8 mouse cellular contexts compared by ENCODE assay signal in genomic region chr5:114708491-114708890, GRCm38 (mm10). TPM values are rescaled to one million over a fixed set of nuclear protein-coding genes. Genes with fewer than 3 reads are reported as not detected.
A peak's percentile ranks its signal among the peaks of the same experiment; 100 is the strongest.
DNase-seq lines count a peak whose midpoint lies in the region; ATAC-seq and TF ChIP-seq lines count a peak whose summit lies in the region.

No protein-coding gene starts in this region.

- no peak for TF ChIP-seq POLR2A in CH12.LX (IDR thresholded peaks at IDR 0.05; ENCODE audit: low read depth, low read length)

- intact Hi-C loops in gastrocnemius, adult 2 months (cut with DNase I), result no loop called here

- H3K9me3 ChIP-seq in CH12.LX (replicated peaks; ENCODE audit: low read length), result no peaks in the 10 kb centered on the region
- no peaks in the 10 kb centered on the region for H3K9me3 ChIP-seq in forebrain, embryonic 13.5 days (replicated peaks)
- H3K9me3 ChIP-seq in liver, embryonic 16.5 days (replicated peaks; ENCODE audit: control insufficient read depth, low read length), result no peaks in the 10 kb centered on the region

- H3K79me2 ChIP-seq in CH12.LX (replicated peaks; ENCODE audit: control insufficient read depth, extremely low read depth, insufficient read depth, poor library complexity, severe bottlenecking), result no peaks in the 10 kb centered on the region

- in situ Hi-C loops in CH12.LX (cut with MboI; ENCODE audit: low pct_ligation_motif_present, low pct_unique_long_range_greater_than_20kb, low sequenced_read_pairs), result loop anchor here (25.0 kb wide), 1 partner anchor 204 kb away; the partner anchor contains the start of gene Oasl1

- H3K27ac ChIP-seq in gastrocnemius, adult 2 months, result no peak overlapping the region
- no peak overlapping the region for H3K27ac ChIP-seq in CH12.LX (ENCODE audit: insufficient read depth, low read depth)
- H3K27ac ChIP-seq in forebrain, embryonic 13.5 days, result no peak overlapping the region
- no peak overlapping the region for H3K27ac ChIP-seq in liver, embryonic 16.5 days (ENCODE audit: low read length)

- no peaks in the 10 kb centered on the region for H3K27me3 ChIP-seq in CH12.LX (replicated peaks)
- no peaks in the 10 kb centered on the region for H3K27me3 ChIP-seq in forebrain, embryonic 13.5 days
- H3K27me3 ChIP-seq in liver, embryonic 16.5 days (ENCODE audit: control insufficient read depth, insufficient read depth, low read depth, low read length), result no peaks in the 10 kb centered on the region

- H3K9ac ChIP-seq in CH12.LX (ENCODE audit: insufficient read depth, low read depth), result peak overlapping the region; percentile 69
- peak overlapping the region; percentile 73 for H3K9ac ChIP-seq in forebrain, embryonic 13.5 days
- peak overlapping the region; percentile 85; the same call in 1 of the 2 replicates for H3K9ac ChIP-seq in liver, embryonic 16.5 days (ENCODE audit: low read depth, low read length)

- ATAC-seq in forebrain, embryonic 13.5 days, result 0 out of 2 replicates have a peak, but pooled peaks have one; percentile 25
- no peak for ATAC-seq in liver, embryonic 16.5 days (ENCODE audit: low read depth)
- ATAC-seq in megakaryocyte progenitor cell, adult 5-6 weeks (replicated peaks; ENCODE audit: poor library complexity), result no peak

- 55% methylated on average over 15 of the region's 15 CpGs for WGBS in forebrain, embryonic 13.5 days
- 54% methylated on average over 15 of the region's 15 CpGs for WGBS in liver, embryonic 16.5 days (ENCODE audit: insufficient replicate concordance)

- no peak for TF ChIP-seq CTCF in gastrocnemius, adult 2 months (IDR thresholded peaks at IDR 0.05)
- no peak for TF ChIP-seq CTCF in CH12.LX (conservative IDR thresholded peaks at IDR 0.05 in 1 of 2, IDR thresholded peaks at IDR 0.05 in 1 of 2; ENCODE audit: low read depth in 2 of 2, low read length in 2 of 2)

- H3K36me3 ChIP-seq in CH12.LX (replicated peaks in 1 of 2; ENCODE audit: control insufficient read depth in 1 of 2, insufficient read depth in 1 of 2, low read length in 1 of 2), result peaks cover 34 to 46% of the 10 kb centered on the region in 2 experiments
- H3K36me3 ChIP-seq in forebrain, embryonic 13.5 days (ENCODE audit: poor library complexity, severe bottlenecking), result peaks cover 44% of the 10 kb centered on the region
- peaks cover 9% of the 10 kb centered on the region for H3K36me3 ChIP-seq in liver, embryonic 16.5 days (ENCODE audit: control insufficient read depth, insufficient read depth)

- dilution Hi-C loops in CH12.LX (cut with MboI; ENCODE audit: extremely low pct_ligation_motif_present, extremely low pct_unique_long_range_greater_than_20kb, low sequenced_read_pairs), result no loop called here

- no peak for DNase-seq in gastrocnemius, adult 2 months
- no peak for DNase-seq in gastrocnemius, postnatal 10 days
- no peak for DNase-seq in CH12.LX (ENCODE audit: extremely low read depth)
- DNase-seq in frontal cortex, postnatal 36 days (ENCODE audit: low spot score in 2 of 2), result no peak
- DNase-seq in MN1 (ENCODE audit: low spot score), result no peak

- no peak for TF ChIP-seq EP300 in CH12.LX (IDR thresholded peaks at IDR 0.05; ENCODE audit: low read length)

- H3K4me3 ChIP-seq in gastrocnemius, adult 2 months, result peak overlapping the region; percentile 80
- H3K4me3 ChIP-seq in CH12.LX (replicated peaks in 1 of 3; ENCODE audit: low read depth in 2 of 3, low read length in 2 of 3, poor library complexity in 1 of 3), result peak overlapping the region in 2 of 3 experiments; percentile 88 to 96
- H3K4me3 ChIP-seq in forebrain, embryonic 13.5 days, result peak overlapping the region; percentile 77
- H3K4me3 ChIP-seq in liver, embryonic 16.5 days (ENCODE audit: low read depth, low read length), result peak overlapping the region; percentile 95

- peaks cover 4 to 11% of the 10 kb centered on the region in 2 experiments for H3K4me1 ChIP-seq in CH12.LX (ENCODE audit: control insufficient read depth in 1 of 2, insufficient read depth in 2 of 2)
- peaks cover 10% of the 10 kb centered on the region for H3K4me1 ChIP-seq in forebrain, embryonic 13.5 days
- peaks cover 8% of the 10 kb centered on the region for H3K4me1 ChIP-seq in liver, embryonic 16.5 days (ENCODE audit: control insufficient read depth, low read depth, low read length)

- H3K4me2 ChIP-seq in CH12.LX (ENCODE audit: insufficient read depth, low read depth, poor library complexity, severe bottlenecking), result peak overlapping the region; percentile 86
- H3K4me2 ChIP-seq in forebrain, embryonic 13.5 days, result peak overlapping the region; percentile 86
- H3K4me2 ChIP-seq in liver, embryonic 16.5 days (ENCODE audit: low read depth, low read length), result peak overlapping the region; percentile 87

- TF ChIP-seq RAD21 in CH12.LX (IDR thresholded peaks at IDR 0.05; ENCODE audit: low read depth, low read length), result no peak

TF ChIP-seq in CH12.LX, 34 proteins besides CTCF, POLR2A, EP300 and RAD21:
- no peak for TF ChIP-seq ZNF384 (IDR thresholded peaks at IDR 0.05; ENCODE audit: low read depth, low read length)
- TF ChIP-seq JUND (conservative IDR thresholded peaks at IDR 0.05; ENCODE audit: low read depth, low read length), result no peak
- no peak for TF ChIP-seq ZC3H11A (IDR thresholded peaks at IDR 0.05; ENCODE audit: low read depth, low read length)
- no peak for TF ChIP-seq USF2 (conservative IDR thresholded peaks at IDR 0.05; ENCODE audit: low read depth, low read length)
- TF ChIP-seq POLR2AphosphoS2 (IDR thresholded peaks at IDR 0.05; ENCODE audit: low read depth, low read length), result no peak
- TF ChIP-seq RCOR1 (conservative IDR thresholded peaks at IDR 0.05; ENCODE audit: low read depth, low read length), result no peak
- no peak for TF ChIP-seq ZMIZ1 (IDR thresholded peaks at IDR 0.05; ENCODE audit: low read depth, low read length)
- no peak for TF ChIP-seq NELFE (IDR thresholded peaks at IDR 0.05; ENCODE audit: low read depth, low read length)
- no peak for TF ChIP-seq MAFK (IDR thresholded peaks at IDR 0.05; ENCODE audit: insufficient replicate concordance, low read length)

RNA-seq across cellular contexts. Expression of gene Tchp, which starts 0.9 kb away (rescaled TPM):
- 1 to 10 TPM; 3.6 to 3.8 TPM for total RNA-seq in gastrocnemius, adult 2 months (2021)
- 1 to 10 TPM; 3.5 to 4.6 TPM for total RNA-seq in gastrocnemius, postnatal 10 days (2021)
- total RNA-seq in CH12.LX (2012; rRNA removed) (6.7 and 9.1 TPM in 2 replicates), CH12.LX (2014; rRNA removed) (4.3 and 4.9 TPM in 2 replicates)
- polyA plus RNA-seq in CH12.LX (2012; ENCODE audit: insufficient read length, low read depth), result 11.6 and 15.3 TPM in 2 replicates
- polyA plus RNA-seq in forebrain, embryonic 13.5 days (2015; fragmentation: Nextera tagmentation; extraction: Ambion mirVana), result 22.6 and 23.8 TPM in 2 replicates
- polyA plus RNA-seq in liver, embryonic 16.5 days (2015; fragmentation: Nextera tagmentation; extraction: Ambion mirVana), result 2.5 and 2.9 TPM in 2 replicates
- total RNA-seq in megakaryocyte progenitor cell, adult 5-6 weeks (2015), result 4.9 and 5.4 TPM in 2 replicates
- 10.0 and 10.2 TPM in 2 replicates for total RNA-seq in megakaryocyte progenitor cell, adult 5-6 weeks (2017)

RNA-seq across cellular contexts. Expression of gene Gltp, which starts 17.7 kb away (rescaled TPM):
- 10 to 100 TPM in 1 of 2 experiments, 1 to 10 TPM in 1; 6.7 to 10.8 TPM for total RNA-seq in gastrocnemius, adult 2 months (2021)
- 10 to 100 TPM; 15.1 to 17.6 TPM for total RNA-seq in gastrocnemius, postnatal 10 days (2021)
- 25.5 and 28.3 TPM in 2 replicates for total RNA-seq in CH12.LX (2012; rRNA removed)
- 23.6 and 23.8 TPM in 2 replicates for total RNA-seq in CH12.LX (2014; rRNA removed)
- 90.4 and 98.4 TPM in 2 replicates for polyA plus RNA-seq in CH12.LX (2012; ENCODE audit: insufficient read length, low read depth)
- polyA plus RNA-seq in forebrain, embryonic 13.5 days (2015; fragmentation: Nextera tagmentation; extraction: Ambion mirVana), result 51.7 and 57.1 TPM in 2 replicates
- 28.6 and 30.3 TPM in 2 replicates for polyA plus RNA-seq in liver, embryonic 16.5 days (2015; fragmentation: Nextera tagmentation; extraction: Ambion mirVana)
- 94.3 and 101 TPM in 2 replicates for total RNA-seq in megakaryocyte progenitor cell, adult 5-6 weeks (2015)
- 46.1 and 48.6 TPM in 2 replicates for total RNA-seq in megakaryocyte progenitor cell, adult 5-6 weeks (2017)

RNA-seq across cellular contexts. Expression of gene Trpv4, which starts 50.3 kb away (rescaled TPM):
- 1 to 10 TPM; 1.9 to 2.0 TPM for total RNA-seq in gastrocnemius, adult 2 months (2021)
- total RNA-seq in gastrocnemius, postnatal 10 days (2021), result 1 to 10 TPM; 2.1 to 2.5 TPM
- 0.13 TPM in 1 of 2 replicates, not detected in the other for total RNA-seq in CH12.LX (2012; rRNA removed)
- not detected in 2 replicates for total RNA-seq in CH12.LX (2014; rRNA removed)
- polyA plus RNA-seq in CH12.LX (2012; ENCODE audit: insufficient read length, low read depth), result 0.22 and 0.24 TPM in 2 replicates
- polyA plus RNA-seq in forebrain, embryonic 13.5 days (2015; fragmentation: Nextera tagmentation; extraction: Ambion mirVana), result 0.39 and 0.47 TPM in 2 replicates
- polyA plus RNA-seq in liver, embryonic 16.5 days (2015; fragmentation: Nextera tagmentation; extraction: Ambion mirVana), result 0.44 and 0.53 TPM in 2 replicates
- total RNA-seq in megakaryocyte progenitor cell, adult 5-6 weeks (2015), result 0.15 and 0.25 TPM in 2 replicates
- 0.17 TPM in 1 of 2 replicates, not detected in the other for total RNA-seq in megakaryocyte progenitor cell, adult 5-6 weeks (2017)
